ENCODE assay signal across 9 mouse cellular contexts in the genomic region with DNA sequence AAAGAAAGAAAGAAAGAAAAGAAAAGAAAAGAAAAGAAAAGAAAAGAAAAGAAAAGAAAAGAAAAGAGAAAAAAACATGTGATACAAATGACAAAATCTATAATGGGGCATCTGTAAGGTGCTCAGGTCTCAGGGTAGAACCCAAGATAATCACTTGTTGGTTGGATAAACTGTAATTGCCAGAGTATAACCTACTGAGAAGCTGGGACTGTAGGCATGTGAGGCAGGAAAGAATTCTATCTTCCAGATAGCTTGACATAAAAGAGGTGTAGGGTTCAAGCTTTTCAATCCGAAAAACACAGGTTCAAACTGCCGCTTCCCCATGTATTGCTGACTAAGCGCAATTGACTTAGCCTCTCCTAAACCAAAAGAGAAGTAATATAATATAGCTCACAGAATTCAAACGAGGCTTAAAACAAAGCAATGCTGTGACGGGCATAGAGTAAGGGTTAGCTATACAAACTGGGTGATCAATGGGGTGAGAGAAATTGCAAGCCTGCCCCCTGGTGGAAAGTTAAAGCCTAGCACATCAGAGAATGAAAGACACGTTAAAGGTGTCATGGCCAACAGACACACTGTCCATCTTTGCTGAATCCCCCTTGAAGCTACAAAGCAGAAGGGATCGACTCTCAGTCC.
DNase-seq lines count a peak whose midpoint lies in the region; ATAC-seq lines count a peak whose summit lies in the region.
"Had no signal": no experiment of that assay in that cellular context is flagged by ENCODE, and none has a peak within 500 bp of the region (broad histone marks: within the 10 kb centered on the region; RNA-seq: fewer than 3 reads in every experiment).

No protein-coding gene starts in this region.

- H3K4me2 ChIP-seq in limb, embryonic 13.5 days (replicated peaks), result no peak overlapping the region

- H3K27ac ChIP-seq in limb, embryonic 13.5 days, result no peak overlapping the region

- no peaks in the 10 kb centered on the region for H3K9me3 ChIP-seq in limb, embryonic 13.5 days

- DNase-seq in A20 (ENCODE audit: low read depth, low spot score) (peak; percentile 59), NIH3T3 (ENCODE audit: low read depth) (peak; percentile 83)
- peak; percentile 88 to 90 for DNase-seq in cerebellum, postnatal 10 days
- peak; percentile 53 to 59 for DNase-seq in frontal cortex, postnatal 25 days (ENCODE audit: low spot score in 2 of 2)
- peak; percentile 52 for DNase-seq in kidney, adult 9 months
- peak; percentile 41 to 78 for DNase-seq in spleen, postnatal 4 days (ENCODE audit: low spot score in 2 of 2)

- 27% methylated on average over 7 of the region's 7 CpGs for WGBS in limb, embryonic 13.5 days

- H3K9ac ChIP-seq in limb, embryonic 13.5 days, result no peak overlapping the region

- H3K36me3 ChIP-seq in limb, embryonic 13.5 days, result no peaks in the 10 kb centered on the region

- H3K27me3 ChIP-seq in limb, embryonic 13.5 days, result no peaks in the 10 kb centered on the region

- no peaks in the 10 kb centered on the region for H3K4me1 ChIP-seq in limb, embryonic 13.5 days

- no peak overlapping the region for H3K4me3 ChIP-seq in limb, embryonic 13.5 days
- H3K4me3 ChIP-seq: erythroblast, embryonic 14.5 days had no signal

- ATAC-seq in limb, embryonic 13.5 days (ENCODE audit: low FRiP score, low read depth), result peak; percentile 54
- ATAC-seq in monocyte, adult 5-6 weeks (replicated peaks; ENCODE audit: insufficient number of reproducible peaks, low FRiP score, low TSS enrichment, poor library complexity, severe bottlenecking), result peak; percentile 60
